Mouse (Mus musculus) lung, adult 2 months (tissue): ENCODE measurements around the gene 0610030E20Rik.

Experiments used
- CTCF ChIP-seq: fragments of 200-500 bp; IDR thresholded peaks from 2 replicates; pipeline ENCODE4 v1.5.1; 2011; ENCODE audit warnings: mild to moderate bottlenecking, low read length, control low read depth; ENCODE audit not compliant: insufficient read depth
- POLR2A ChIP-seq: fragments of 200-500 bp; IDR thresholded peaks from 2 replicates; pipeline ENCODE4 v1.6.1; 2011; ENCODE audit warnings: low read depth, mild to moderate bottlenecking, control low read depth, low read length, borderline replicate concordance; ENCODE audit errors: extremely low read depth

GRCm38 (mm10) chr6:72392341-72392740 is 45.2 kb downstream of the 0610030E20Rik start:
- no peak for TF ChIP-seq CTCF
- TF ChIP-seq POLR2A, result no peak
